Mouse (Mus musculus) intestine, embryonic 14.5 days (tissue): ENCODE results near the gene Ppp1r2. TPM values are rescaled to one million over a fixed set of nuclear protein-coding genes. Genes with fewer than 3 reads are reported as not detected.
A peak's percentile ranks its signal among the peaks of the same experiment; 100 is the strongest.

Experiments used
- ATAC-seq: fragments of 200-750 bp; cut with Nextera tagmentation; replicated peaks from 2 replicates; pipeline ENCODE4 v1.8.0; 2017; ENCODE audit warnings: low read depth, moderate number of reproducible peaks, moderate TSS enrichment, moderate library complexity; ENCODE audit not compliant: low FRiP score, low TSS enrichment
- DNase-seq: peaks from one replicate; pipeline ENCODE4 v3.0.0-alpha.2; 2018; ENCODE audit warnings: low spot score
- H3K27ac ChIP-seq: fragments of 300-500 bp; sonication (generic); 2 replicates; pipeline ENCODE4 v1.5.1; 2014; ENCODE audit warnings: low read depth, mild to moderate bottlenecking, control low read depth
- H3K27me3 ChIP-seq: fragments of 300-500 bp; sonication (generic); replicated peaks from 2 replicates; pipeline ENCODE4 v1.6.1; 2014; ENCODE audit warnings: low read length, control low read depth; ENCODE audit not compliant: control insufficient read depth, insufficient read depth
- H3K36me3 ChIP-seq: fragments of 300-500 bp; sonication (generic); 2 replicates; pipeline ENCODE4 v1.6.1; 2014; ENCODE audit warnings: low read length, control low read depth; ENCODE audit not compliant: control insufficient read depth, insufficient read depth
- H3K4me1 ChIP-seq: fragments of 300-500 bp; sonication (generic); replicated peaks from 2 replicates; pipeline ENCODE4 v1.6.1; 2014; ENCODE audit warnings: low read length, control low read depth, mixed read lengths; ENCODE audit not compliant: control insufficient read depth, insufficient read depth
- H3K4me2 ChIP-seq: fragments of 300-500 bp; sonication (generic); 2 replicates; pipeline ENCODE4 v1.6.1; 2014; ENCODE audit warnings: low read length
- H3K4me3 ChIP-seq: fragments of 300-500 bp; sonication (generic); 2 replicates; pipeline ENCODE4 v1.5.1; 2014; ENCODE audit warnings: low read depth, low read length, control low read depth, mixed read lengths
- H3K9ac ChIP-seq: fragments of 300-500 bp; sonication (generic); 2 replicates; pipeline ENCODE4 v1.6.1; 2014; ENCODE audit warnings: mild to moderate bottlenecking, low read length
- H3K9me3 ChIP-seq: fragments of 300-500 bp; sonication (generic); 2 replicates; pipeline ENCODE4 v1.6.1; 2016; ENCODE audit warnings: low read length, control low read depth; ENCODE audit not compliant: control insufficient read depth
- WGBS: fragments of 180-500 bp; shearing (Covaris S2); extraction: QIAGEN DNeasy Blood & Tissue Kit; methylation state at CpG from one replicate; pipeline ENCODE4 v1.1.7; 2014; 5-methylcytosine and 5-hydroxymethylcytosine counted together
- polyA plus RNA-seq: library from polyadenylated mRNA; unstranded; fragments of >200 nt; fragmentation: Nextera tagmentation; extraction: Ambion mirVana; gene quantifications from 2 replicates; pipeline ENCODE4 v1.2.1, GENCODE M21; 2014

Gene Ppp1r2
- polyA plus RNA-seq, 1 experiment from 2014 or later: 85.2 TPM

- DNase-seq (no peak), ATAC-seq (no peak)
- Histone ChIP-seq H3K36me3 (no peaks in the 10 kb centered on the region), H3K4me1 (peaks cover 4% of the 10 kb centered on the region; the same call in 1 of the 2 replicates), H3K27me3 (no peaks in the 10 kb centered on the region), H3K4me2 (no peak overlapping the region), H3K9me3 (peaks cover 6% of the 10 kb centered on the region), H3K27ac (no peak overlapping the region), H3K4me3 (no peak overlapping the region), H3K9ac (no peak overlapping the region)
- WGBS: 91% methylated on average over 6 of the region's 6 CpGs
Measured at GRCm38 (mm10) chr16:31213463-31213862, 61.6 kb downstream of the Ppp1r2 start.

GRCm38 (mm10) chr16:31211503-31211902, 63.6 kb downstream of the Ppp1r2 start:
- 74% methylated on average over 9 of the region's 9 CpGs for WGBS
- ATAC-seq (no peak), DNase-seq (no peak)
- no peak overlapping the region for H3K4me2 ChIP-seq
- no peak overlapping the region for H3K27ac ChIP-seq
- H3K27me3 ChIP-seq: no peaks in the 10 kb centered on the region
- no peak overlapping the region for H3K4me3 ChIP-seq
- peaks cover 6% of the 10 kb centered on the region for H3K9me3 ChIP-seq
- no peak overlapping the region for H3K9ac ChIP-seq
- no peaks in the 10 kb centered on the region for H3K36me3 ChIP-seq
- peaks cover 8% of the 10 kb centered on the region for H3K4me1 ChIP-seq

GRCm38 (mm10) chr16:31210453-31210852, 64.6 kb downstream of the Ppp1r2 start:
- Histone ChIP-seq H3K9ac (no peak overlapping the region), H3K36me3 (no peaks in the 10 kb centered on the region), H3K9me3 (peaks cover 3% of the 10 kb centered on the region), H3K4me2 (no peak overlapping the region), H3K27me3 (no peaks in the 10 kb centered on the region), H3K4me3 (no peak overlapping the region), H3K27ac (no peak overlapping the region), H3K4me1 (peaks cover 8% of the 10 kb centered on the region)
- WGBS: 71% methylated on average over 4 of the region's 4 CpGs
- ATAC-seq (no peak), DNase-seq (no peak)

GRCm38 (mm10) chr16:31209911-31210310, 65.2 kb downstream of the Ppp1r2 start:
- H3K9ac ChIP-seq: no peak overlapping the region
- no peaks in the 10 kb centered on the region for H3K36me3 ChIP-seq
- H3K4me3 ChIP-seq: no peak overlapping the region
- DNase-seq (no peak), ATAC-seq (no peak)
- H3K4me2 ChIP-seq: no peak overlapping the region
- H3K9me3 ChIP-seq: no peaks in the 10 kb centered on the region
- H3K27me3 ChIP-seq: no peaks in the 10 kb centered on the region
- H3K27ac ChIP-seq: no peak overlapping the region
- WGBS: 71% methylated on average over 5 of the region's 5 CpGs
- H3K4me1 ChIP-seq: peaks cover 8% of the 10 kb centered on the region

- 81% methylated on average over 5 of the region's 7 CpGs for WGBS
- H3K4me2 ChIP-seq: no peak overlapping the region
- H3K4me1 ChIP-seq: peaks cover 8% of the 10 kb centered on the region
- no peak for DNase-seq
- no peaks in the 10 kb centered on the region for H3K36me3 ChIP-seq
- no peak overlapping the region for H3K4me3 ChIP-seq
- H3K9me3 ChIP-seq: no peaks in the 10 kb centered on the region
- no peak overlapping the region for H3K27ac ChIP-seq
- H3K9ac ChIP-seq: no peak overlapping the region
- no peaks in the 10 kb centered on the region for H3K27me3 ChIP-seq
- no peak for ATAC-seq
Measured at GRCm38 (mm10) chr16:31205726-31206125, 69.4 kb downstream of the Ppp1r2 start.

- no peaks in the 10 kb centered on the region for H3K27me3 ChIP-seq
- no peaks in the 10 kb centered on the region for H3K36me3 ChIP-seq
- no peak overlapping the region for H3K4me3 ChIP-seq
- no peak overlapping the region for H3K9ac ChIP-seq
- no peaks in the 10 kb centered on the region for H3K9me3 ChIP-seq
- ATAC-seq (no peak), DNase-seq (no peak)
- H3K27ac ChIP-seq: no peak overlapping the region
- H3K4me1 ChIP-seq: peaks cover 8% of the 10 kb centered on the region
- 90% methylated on average over 8 of the region's 8 CpGs for WGBS
- H3K4me2 ChIP-seq: no peak overlapping the region
Measured at GRCm38 (mm10) chr16:31205187-31205586, 69.9 kb downstream of the Ppp1r2 start.

GRCm38 (mm10) chr16:31204216-31204615, 70.9 kb downstream of the Ppp1r2 start:
- 76% methylated on average over 1 of the region's 1 CpGs for WGBS

GRCm38 (mm10) chr16:31201704-31202103, 73.4 kb downstream of the Ppp1r2 start:
- Histone ChIP-seq H3K4me1 (peaks cover 11% of the 10 kb centered on the region; the same call in 1 of the 2 replicates), H3K27me3 (no peaks in the 10 kb centered on the region), H3K36me3 (no peaks in the 10 kb centered on the region), H3K4me2 (peak overlapping the region; percentile 56), H3K4me3 (peak overlapping the region; percentile 81), H3K27ac (peak overlapping the region; percentile 59; the same call in 1 of the 2 replicates), H3K9ac (no peak overlapping the region), H3K9me3 (no peaks in the 10 kb centered on the region)
- DNase-seq: no peak
- WGBS: 64% methylated on average over 2 of the region's 2 CpGs
- ATAC-seq: no peak

More at GRCm38 (mm10) chr16:31204216-31204615, 70.9 kb downstream of the Ppp1r2 start:
- Histone ChIP-seq H3K4me2 (no peak overlapping the region), H3K9me3 (no peaks in the 10 kb centered on the region), H3K27ac (no peak overlapping the region), H3K36me3 (no peaks in the 10 kb centered on the region), H3K4me1 (peaks cover 11% of the 10 kb centered on the region), H3K9ac (no peak overlapping the region), H3K4me3 (no peak overlapping the region), H3K27me3 (no peaks in the 10 kb centered on the region)
- ATAC-seq: no peak
- no peak for DNase-seq
